Mouse (Mus musculus) left cerebral cortex, adult 11 months (tissue): ENCODE results near the gene Sowahb.
"Not testable (repeated sequence)": the region's sequence is repeated elsewhere in the genome, so short reads cannot be mapped to it uniquely, and the experiment has no call there.

Experiments used
- DNase-seq: peaks from one replicate; pipeline ENCODE4 v3.0.0; 2022; ENCODE audit warnings: low spot score

Sowahb gene

GRCm38 (mm10) chr5:93042831-93043687 is 1.8 kb downstream of the Sowahb start:
- DNase-seq = no peak

- no peak for DNase-seq
These were observed 2.8 kb downstream of the Sowahb start for GRCm38 (mm10) chr5:93042031-93042430.

GRCm38 (mm10) chr5:93041276-93041675 is 3.5 kb downstream of the Sowahb start:
- no peak for DNase-seq

GRCm38 (mm10) chr5:93040095-93040494 is 4.7 kb downstream of the Sowahb start:
- no peak for DNase-seq

GRCm38 (mm10) chr5:93036254-93036653 is 8.6 kb downstream of the Sowahb start:
- DNase-seq = no peak

GRCm38 (mm10) chr5:93035285-93035684 is 9.5 kb downstream of the Sowahb start:
- no peak for DNase-seq

- DNase-seq = no peak
These were observed 11.5 kb downstream of the Sowahb start for GRCm38 (mm10) chr5:93033087-93033870.

GRCm38 (mm10) chr5:93032621-93033020 is 12.2 kb downstream of the Sowahb start:
- DNase-seq = no peak

GRCm38 (mm10) chr5:93030869-93031268 is 14.0 kb downstream of the Sowahb start:
- no peak for DNase-seq

- DNase-seq = no peak
These were observed 14.4 kb downstream of the Sowahb start for GRCm38 (mm10) chr5:93030411-93030810.

- no peak for DNase-seq
These were observed 17.6 kb downstream of the Sowahb start for GRCm38 (mm10) chr5:93027120-93027675.

- no peak for DNase-seq
These were observed 18.2 kb downstream of the Sowahb start for GRCm38 (mm10) chr5:93026437-93027119.

GRCm38 (mm10) chr5:93024754-93025280 is 20.0 kb downstream of the Sowahb start:
- DNase-seq = no peak

GRCm38 (mm10) chr5:93022126-93022797 is 22.6 kb downstream of the Sowahb start:
- no peak for DNase-seq

- DNase-seq = no peak
These were observed 24.7 kb downstream of the Sowahb start for GRCm38 (mm10) chr5:93020024-93020666.

- DNase-seq = not testable (repeated sequence)
These were observed 25.6 kb downstream of the Sowahb start for GRCm38 (mm10) chr5:93019207-93019606.

- no peak for DNase-seq
These were observed 27.1 kb downstream of the Sowahb start for GRCm38 (mm10) chr5:93017678-93018077.

- no peak for DNase-seq
These were observed 36.6 kb downstream of the Sowahb start for GRCm38 (mm10) chr5:93008256-93008655.

- DNase-seq = no peak
These were observed 38.9 kb downstream of the Sowahb start for GRCm38 (mm10) chr5:93005815-93006341.

GRCm38 (mm10) chr5:93005229-93005814 is 39.5 kb downstream of the Sowahb start:
- no peak for DNase-seq
